Mouse (Mus musculus): Measurements from ENCODE around the gene Lgr4.
A peak's percentile ranks its signal among the peaks of the same experiment; 100 is the strongest.

- no peak for TF ChIP-seq CTCF (IDR thresholded peaks at IDR 0.05; ENCODE audit: low read depth)
- 0 out of 2 replicates have a peak, but pooled peaks have one; percentile 84 for TF ChIP-seq EP300 (IDR thresholded peaks at IDR 0.05; ENCODE audit: low read depth)
Measured at GRCm38 (mm10) chr2:109944995-109945394, 27.5 kb downstream of the Lgr4 start.

All from heart, postnatal 0 days (tissue).